Mouse (Mus musculus) cortical plate, adult 2 months (tissue): Measurements from ENCODE around the gene Defb19.

Experiments used
- CTCF ChIP-seq: fragments of 200-500 bp; IDR thresholded peaks from 2 replicates; pipeline ENCODE4 v1.5.1; 2011; ENCODE audit warnings: mild to moderate bottlenecking, control low read depth, low read length; ENCODE audit not compliant: insufficient read depth; ENCODE audit errors: extremely low read depth
- POLR2A ChIP-seq: fragments of 200-500 bp; IDR thresholded peaks from 2 replicates; pipeline ENCODE4 v1.6.1; 2011; ENCODE audit warnings: mild to moderate bottlenecking, low read length, control low read depth; ENCODE audit not compliant: insufficient read depth; ENCODE audit errors: extremely low read depth

DNA sequence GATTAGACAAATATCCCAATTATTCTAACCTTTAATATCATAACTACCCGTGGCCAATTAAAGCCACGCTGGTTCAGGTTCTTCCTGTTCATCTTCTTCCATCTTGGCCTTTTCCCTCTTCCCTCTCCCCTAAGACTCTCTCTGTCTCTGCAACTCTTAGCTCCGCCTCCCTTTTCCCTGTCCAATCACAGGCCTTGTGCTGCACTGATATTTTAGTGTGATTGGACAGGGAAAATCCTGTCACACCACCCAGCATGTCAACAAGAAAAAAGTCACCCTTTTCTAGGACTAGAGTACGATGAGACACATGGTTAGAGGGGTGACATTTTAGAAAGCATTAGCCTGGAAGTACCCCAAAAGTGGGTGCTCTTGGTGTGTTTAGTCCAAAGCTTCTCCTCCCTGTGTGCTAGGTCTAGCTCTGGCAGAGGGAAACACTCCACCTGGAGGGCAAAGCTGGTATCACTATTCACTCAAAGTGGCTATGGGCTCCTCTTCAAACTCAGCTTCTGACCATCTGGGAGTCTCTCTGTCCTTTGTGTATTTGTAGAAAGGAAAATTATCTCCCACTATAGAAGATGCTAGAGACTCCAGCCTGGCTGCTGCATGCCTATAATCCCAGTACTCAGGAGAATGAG, 6.9 kb upstream of the Defb19 start:
- TF ChIP-seq POLR2A: no peak
- peak; percentile 43 for TF ChIP-seq CTCF
